Mouse (Mus musculus): ENCODE data around the gene Sh2d4b.

The Sh2d4b gene

DNA sequence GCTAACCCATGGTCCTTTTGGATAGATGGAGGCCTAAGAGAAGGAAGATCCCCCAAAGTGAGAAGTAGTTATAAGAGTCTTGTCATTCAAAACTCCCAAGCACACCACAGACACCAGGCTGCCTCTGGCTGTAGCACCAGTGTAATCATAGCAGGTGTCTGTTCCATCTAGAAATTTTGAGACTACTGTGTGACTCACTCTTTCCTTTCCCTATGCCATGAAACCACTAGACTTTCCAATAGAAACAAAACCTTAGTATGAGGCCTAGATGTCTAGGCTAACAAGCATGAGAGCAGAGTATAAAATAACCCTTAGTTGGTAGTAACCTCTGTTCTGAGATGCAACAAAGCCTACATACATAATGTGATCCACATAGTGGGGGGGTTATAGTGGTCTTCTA is 55.7 kb downstream of the Sh2d4b start:
- DNase-seq (ENCODE audit: low read depth) = no peak

GRCm38 (mm10) chr14:40830505-40830904 is 62.6 kb downstream of the Sh2d4b start:
- no peak for DNase-seq (ENCODE audit: low read depth)

- no peak for DNase-seq (ENCODE audit: low read depth)
Observed at GRCm38 (mm10) chr14:40830094-40830493, 63.0 kb downstream of the Sh2d4b start.

DNA sequence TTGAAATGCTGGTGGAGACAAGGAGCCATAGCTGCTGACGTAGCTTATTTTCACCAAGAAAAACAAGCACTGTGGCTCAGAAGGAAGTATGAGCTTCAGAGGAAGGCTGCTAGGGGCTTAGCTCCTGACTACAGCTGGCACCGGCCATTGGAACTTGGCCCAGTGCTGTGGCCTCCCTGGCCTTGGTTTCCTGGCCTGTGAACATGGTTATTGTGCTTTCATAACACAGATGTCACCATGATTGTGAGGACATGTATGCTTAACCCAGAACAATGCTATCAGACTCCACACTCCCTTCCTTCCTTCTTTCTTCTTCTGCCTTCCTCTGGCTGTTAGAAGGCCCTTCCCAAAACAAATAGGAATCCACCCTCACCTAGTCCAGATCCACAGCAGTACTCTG is 75.0 kb downstream of the Sh2d4b start:
- no peak for DNase-seq (ENCODE audit: low read depth)

GRCm38 (mm10) chr14:40816715-40817114 is 76.4 kb downstream of the Sh2d4b start:
- no peak for DNase-seq (ENCODE audit: low read depth)

- DNase-seq (ENCODE audit: low read depth) = peak; percentile 8
Observed at GRCm38 (mm10) chr14:40791606-40792005, 101.5 kb downstream of the Sh2d4b start.

GRCm38 (mm10) chr14:40789110-40789509 is 104.0 kb downstream of the Sh2d4b start:
- peak; percentile 5 for DNase-seq (ENCODE audit: low read depth)

- DNase-seq (ENCODE audit: low read depth) = no peak
Observed at GRCm38 (mm10) chr14:40769097-40770090, 123.7 kb downstream of the Sh2d4b start.
